Mouse (Mus musculus): ENCODE data around the gene Hsd17b7.

The Hsd17b7 gene

GRCm38 (mm10) chr1:169934005-169934725 lies 34.9 kb downstream of the Hsd17b7 start:
- DNase-seq, result peak; percentile 28

DNA sequence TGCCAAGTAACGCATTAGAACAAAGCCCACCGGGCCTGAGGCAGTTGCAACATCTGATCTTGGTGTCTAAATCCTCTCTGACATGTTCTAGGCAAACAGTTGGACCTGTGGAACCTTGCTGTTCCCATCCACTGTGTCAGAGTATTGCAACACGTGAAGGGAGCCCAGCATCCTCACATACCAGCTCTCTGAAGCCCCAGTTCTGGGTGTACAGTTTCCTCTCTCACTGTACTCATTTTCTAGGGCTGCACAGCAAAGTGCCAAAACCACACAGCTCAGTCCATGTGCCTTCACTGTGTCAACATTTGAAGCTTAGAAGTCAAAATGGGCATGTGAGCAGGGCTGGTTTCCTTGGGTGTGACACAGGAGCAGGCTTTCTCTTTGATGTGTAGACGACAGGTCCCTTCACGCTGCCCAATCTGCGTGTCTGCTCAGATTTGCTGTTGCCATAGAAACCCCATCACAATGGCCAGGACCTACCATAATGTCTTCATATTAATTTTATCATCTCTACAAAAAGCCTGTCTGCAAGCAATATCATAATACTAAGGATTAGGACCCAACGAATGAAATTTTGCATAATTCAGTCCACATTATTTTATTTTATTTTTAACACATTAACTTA lies 36.8 kb downstream of the Hsd17b7 start:
- no peak for DNase-seq

DNA sequence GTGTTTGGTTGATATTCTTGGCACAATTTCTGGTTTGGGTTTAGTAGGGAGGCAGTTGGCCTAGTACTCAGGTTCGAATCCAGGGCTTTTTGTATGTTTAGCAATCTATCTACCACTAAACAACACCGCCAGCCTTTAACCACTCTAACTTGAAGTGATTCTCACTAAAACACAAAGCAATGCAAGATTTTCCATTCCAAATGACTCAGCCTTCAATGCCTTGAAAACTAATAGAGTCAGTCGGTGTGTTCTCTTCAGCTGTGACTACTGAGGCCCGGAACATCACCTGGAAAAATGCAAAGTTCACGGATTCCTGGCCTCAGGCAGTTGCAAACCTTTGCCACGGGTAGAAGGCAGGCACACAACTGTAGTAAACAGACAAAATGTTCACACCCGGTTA lies 37.3 kb downstream of the Hsd17b7 start:
- DNase-seq, result no peak

DNA sequence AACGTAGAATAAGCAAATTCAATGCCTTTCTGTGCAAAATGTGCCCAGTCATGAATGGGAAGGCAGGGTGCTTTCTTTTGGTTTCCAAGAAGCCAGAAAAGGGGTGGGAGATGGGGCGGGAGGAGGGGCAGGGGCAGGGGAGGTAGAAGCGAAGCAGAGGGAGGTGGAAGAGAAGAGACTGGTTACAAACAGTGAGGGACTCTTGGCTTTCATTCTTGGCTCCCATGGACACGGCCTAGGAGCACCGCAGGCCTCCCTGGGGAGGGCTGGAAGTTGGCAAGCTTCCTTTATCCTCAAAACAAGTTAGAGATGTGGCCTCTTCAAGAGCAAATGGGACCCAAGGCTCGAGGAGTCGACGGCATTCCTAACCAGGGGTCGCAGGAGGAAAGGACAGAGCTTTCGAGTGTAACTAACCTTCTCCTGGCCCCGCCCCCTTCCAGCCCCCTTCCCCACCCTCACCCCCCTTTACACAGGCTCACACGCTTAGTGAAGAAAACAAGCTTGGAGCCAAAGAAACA lies 40.5 kb downstream of the Hsd17b7 start, which contains the start of gene Ccdc190:
Gene Ccdc190 (plus strand): TSS at position 195 of the 518 bp plus-strand sequence.
- DNase-seq, result peak; percentile 20

- DNase-seq, result no peak
Observed at GRCm38 (mm10) chr1:169927753-169928369, 41.2 kb downstream of the Hsd17b7 start.

DNA sequence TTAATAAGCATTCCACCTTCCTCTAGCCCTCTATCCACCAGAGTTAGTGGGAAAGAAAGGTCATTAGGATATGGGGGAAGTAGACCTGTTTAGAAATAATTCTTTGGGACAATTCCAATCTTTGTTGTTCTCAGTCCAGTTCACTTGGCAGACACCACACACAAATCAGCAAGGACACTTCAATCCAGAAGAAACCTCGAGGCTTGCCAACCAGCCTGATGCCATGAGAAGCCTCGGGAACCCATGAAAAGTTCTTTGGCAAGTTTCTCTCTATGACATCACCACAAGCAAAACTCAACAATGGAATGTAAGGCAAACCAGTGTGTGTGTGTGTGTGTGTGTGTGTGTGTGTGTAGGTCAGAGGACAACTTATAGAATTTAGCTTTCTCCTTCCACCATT lies 44.5 kb downstream of the Hsd17b7 start:
- no peak for DNase-seq

GRCm38 (mm10) chr1:169921710-169922211 lies 47.3 kb downstream of the Hsd17b7 start:
- no peak for DNase-seq

DNA sequence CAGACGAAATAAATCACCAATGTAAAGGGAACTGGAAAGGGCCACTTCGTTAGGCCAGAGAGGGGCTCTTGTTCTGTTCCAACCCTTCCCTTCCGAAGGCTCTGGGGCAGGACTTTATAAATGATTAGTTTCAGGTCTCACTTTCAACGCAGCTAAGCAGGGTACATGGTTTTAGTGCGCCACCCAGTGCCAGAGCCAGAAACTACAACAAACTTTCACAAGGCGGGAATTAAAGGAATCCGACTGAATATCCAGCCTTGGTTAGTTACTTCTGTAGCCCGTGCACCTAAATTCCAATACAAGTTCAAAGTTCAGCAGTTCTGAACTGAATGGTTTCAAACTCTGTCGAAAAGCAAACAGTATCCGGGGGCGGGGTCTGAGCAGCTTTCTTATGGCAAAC lies 49.8 kb downstream of the Hsd17b7 start:
- DNase-seq, result no peak

DNA sequence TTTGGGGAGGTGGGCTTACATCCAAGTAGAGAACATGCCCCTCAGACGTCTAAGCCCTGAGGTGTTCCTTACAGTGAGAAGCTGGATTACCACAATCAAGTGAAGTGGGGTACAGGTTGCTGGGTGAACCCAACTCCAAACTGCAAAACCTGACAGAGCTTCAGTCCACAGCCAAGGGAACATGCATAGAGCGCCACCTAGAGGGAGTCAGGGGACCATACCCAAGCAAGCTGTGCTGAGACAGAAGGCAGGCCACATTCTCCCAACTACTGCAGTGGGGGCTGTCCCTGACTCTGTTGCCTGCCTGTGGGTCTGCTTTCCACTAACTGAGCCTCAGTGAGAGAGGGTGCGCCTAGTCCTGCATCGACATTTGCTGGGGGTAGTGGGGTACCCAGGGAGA lies 51.0 kb downstream of the Hsd17b7 start:
- DNase-seq, result no peak

- DNase-seq, result no peak
Observed at GRCm38 (mm10) chr1:169917115-169917796, 51.8 kb downstream of the Hsd17b7 start.

GRCm38 (mm10) chr1:169916659-169917058 lies 52.4 kb downstream of the Hsd17b7 start:
- no peak for DNase-seq

DNA sequence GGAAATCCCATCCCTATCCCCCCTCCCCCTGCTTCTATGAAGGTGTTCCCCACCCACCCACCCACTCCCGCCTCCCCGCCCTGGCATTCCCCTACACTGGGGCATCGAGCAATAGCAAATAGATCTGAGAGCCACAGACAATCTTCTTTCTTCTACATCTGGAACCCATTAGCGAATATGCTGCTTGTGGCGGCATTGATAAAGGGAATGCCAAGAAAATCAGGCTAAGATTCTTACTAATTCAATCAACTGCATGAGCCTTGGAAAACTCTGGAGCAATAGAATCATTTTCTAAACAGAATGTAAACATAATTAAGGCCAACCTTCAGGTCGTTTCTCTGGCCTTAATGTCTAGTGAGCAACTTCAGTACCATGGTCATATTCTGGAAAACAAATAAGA lies 57.5 kb downstream of the Hsd17b7 start:
- DNase-seq, result no peak

DNA sequence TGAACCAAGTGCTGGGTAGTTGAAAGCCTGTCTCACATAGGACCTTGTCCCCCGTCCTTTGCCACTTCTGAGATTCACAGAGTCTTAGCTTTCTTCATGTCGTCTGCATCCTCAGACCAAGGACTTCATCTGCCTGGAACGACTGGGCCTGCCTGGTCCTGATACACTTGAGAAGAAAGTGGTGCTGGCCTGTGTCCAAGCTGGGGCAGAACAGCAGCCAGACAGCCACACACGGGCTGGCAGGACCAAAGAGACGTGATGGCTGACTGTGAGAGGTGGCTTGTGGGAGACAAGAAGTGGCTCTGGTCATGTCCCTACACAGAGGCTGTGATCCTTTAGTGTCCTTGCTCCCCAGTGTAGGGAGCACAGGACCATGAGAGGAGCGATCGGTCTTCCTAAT lies 58.3 kb downstream of the Hsd17b7 start:
- DNase-seq, result no peak

GRCm38 (mm10) chr1:169909659-169910058 lies 59.4 kb downstream of the Hsd17b7 start:
- no peak for DNase-seq

DNA sequence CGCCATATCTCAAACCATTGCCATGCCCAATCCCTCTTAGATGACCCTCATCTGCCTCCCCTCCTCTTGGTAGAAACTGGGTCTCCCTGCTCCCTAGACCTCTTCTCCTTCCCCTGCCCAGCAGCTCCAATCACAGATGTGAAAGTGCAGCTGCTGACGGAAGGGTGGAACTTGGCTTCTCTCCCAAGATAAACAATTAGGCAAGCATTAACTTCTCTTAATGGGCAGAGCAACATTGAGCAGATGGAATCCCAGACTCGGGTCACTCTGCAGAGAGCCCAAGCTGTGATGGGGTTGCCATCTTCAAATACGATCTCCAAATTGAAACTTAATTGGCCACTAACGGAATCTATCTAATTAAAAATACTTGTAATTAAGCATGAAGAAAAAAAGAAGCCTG lies 59.9 kb downstream of the Hsd17b7 start:
- DNase-seq, result no peak

GRCm38 (mm10) chr1:169900771-169901336 lies 68.2 kb downstream of the Hsd17b7 start:
- no peak for DNase-seq
